Mouse (Mus musculus): ENCODE results near the gene Upk3bl. TPM values are rescaled to one million over a fixed set of nuclear protein-coding genes. Genes with fewer than 3 reads are reported as not detected.

Gene Upk3bl
- total and polyA plus RNA-seq, 3 experiments: not detected

GRCm38 (mm10) chr5:136025712-136026111 lies 28.6 kb upstream of the Upk3bl start:
- H3K27ac ChIP-seq (ENCODE audit: control insufficient read depth, low read depth, low read length): no peak overlapping the region
- no peak for DNase-seq (ENCODE audit: low read depth, low spot score)
- no peaks in the 10 kb centered on the region for H3K9me3 ChIP-seq (replicated peaks; ENCODE audit: insufficient read depth, low read length)
- no peaks in the 10 kb centered on the region for H3K4me1 ChIP-seq (ENCODE audit: control insufficient read depth in 1 of 2, insufficient read depth in 2 of 2, low read length in 2 of 2)
- H3K79me2 ChIP-seq (ENCODE audit: control insufficient read depth, insufficient read depth, low read length, poor library complexity): no peaks in the 10 kb centered on the region
- H3K9ac ChIP-seq (ENCODE audit: control insufficient read depth, low read depth, low read length, poor library complexity, severe bottlenecking): no peak overlapping the region
- no peak overlapping the region for H3K4me3 ChIP-seq (ENCODE audit: control insufficient read depth in 1 of 2, insufficient read depth in 1 of 2, low read depth in 2 of 2, low read length in 2 of 2)
- TF ChIP-seq TCF12 (IDR thresholded peaks at IDR 0.05; ENCODE audit: low read depth, low read length) (no peak), UBTF (IDR thresholded peaks at IDR 0.05; ENCODE audit: borderline replicate concordance, insufficient read depth, low read depth, low read length) (no peak), MYC (IDR thresholded peaks at IDR 0.05; ENCODE audit: low read depth, low read length) (no peak), CTCF (IDR thresholded peaks at IDR 0.05 in 2 of 3, conservative IDR thresholded peaks at IDR 0.05 in 1 of 3; ENCODE audit: control insufficient read depth in 1 of 3, insufficient read depth in 1 of 3, low read depth in 2 of 3, low read length in 3 of 3, poor library complexity in 1 of 3, severe bottlenecking in 1 of 3) (no peak), SIN3A (IDR thresholded peaks at IDR 0.05; ENCODE audit: low read length) (no peak), MXI1 (IDR thresholded peaks at IDR 0.05; ENCODE audit: low read depth, low read length) (no peak), GATA1 (IDR thresholded peaks at IDR 0.05; ENCODE audit: low read depth, low read length) (no peak), ZNF384 (IDR thresholded peaks at IDR 0.05; ENCODE audit: low read depth, low read length) (no peak), ZMIZ1 (IDR thresholded peaks at IDR 0.05; ENCODE audit: low read depth, low read length) (no peak), NELFE (IDR thresholded peaks at IDR 0.05; ENCODE audit: low read depth, low read length) (no peak), RAD21 (IDR thresholded peaks at IDR 0.05; ENCODE audit: low read depth, low read length) (no peak), BHLHE40 (IDR thresholded peaks at IDR 0.05; ENCODE audit: borderline replicate concordance, low read depth, low read length) (no peak), GABPA (IDR thresholded peaks at IDR 0.05; ENCODE audit: low read depth, low read length) (no peak), MAFK (IDR thresholded peaks at IDR 0.05; ENCODE audit: borderline replicate concordance, low read depth, low read length) (no peak), ZC3H11A (IDR thresholded peaks at IDR 0.05; ENCODE audit: low read depth, low read length) (no peak), SMC3 (IDR thresholded peaks at IDR 0.05; ENCODE audit: low read depth, low read length) (no peak), TAL1 (IDR thresholded peaks at IDR 0.05; ENCODE audit: low read length) (no peak), KAT2A (conservative IDR thresholded peaks at IDR 0.05; ENCODE audit: low read depth, low read length) (no peak)
- H3K36me3 ChIP-seq (ENCODE audit: control insufficient read depth in 1 of 2, insufficient read depth in 2 of 2, low read length in 2 of 2): no peaks in the 10 kb centered on the region
- no peaks in the 10 kb centered on the region for H3K27me3 ChIP-seq (ENCODE audit: control insufficient read depth in 1 of 2, insufficient read depth in 2 of 2, low read length in 2 of 2)

DNA sequence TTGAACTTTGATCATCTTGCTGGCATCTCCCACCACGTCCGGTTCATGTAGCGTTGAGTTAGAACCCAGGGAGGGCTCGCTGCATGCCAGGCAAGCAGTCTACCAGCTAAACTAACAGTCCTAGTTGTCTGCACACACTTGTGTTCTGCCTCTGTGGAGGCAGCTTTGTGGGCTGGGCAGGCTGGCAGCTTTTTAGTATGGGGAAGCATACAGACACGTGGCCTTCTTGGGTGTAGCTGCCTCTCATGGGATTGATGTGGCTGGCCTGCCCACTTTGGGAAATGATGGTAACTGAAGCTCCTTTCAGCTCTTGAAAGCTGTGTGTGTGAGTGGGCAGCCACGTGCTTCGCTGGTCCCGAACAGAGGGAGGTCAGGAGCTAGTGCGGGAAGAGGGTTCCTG lies 27.4 kb upstream of the Upk3bl start:
- DNase-seq (ENCODE audit: low read depth, low spot score): no peak
- Histone ChIP-seq H3K27ac (ENCODE audit: control insufficient read depth, low read depth, low read length) (no peak overlapping the region), H3K4me3 (ENCODE audit: control insufficient read depth in 1 of 2, insufficient read depth in 1 of 2, low read depth in 2 of 2, low read length in 2 of 2) (no peak overlapping the region), H3K79me2 (ENCODE audit: control insufficient read depth, insufficient read depth, low read length, poor library complexity) (no peaks in the 10 kb centered on the region), H3K9me3 (replicated peaks; ENCODE audit: insufficient read depth, low read length) (no peaks in the 10 kb centered on the region), H3K27me3 (ENCODE audit: control insufficient read depth in 1 of 2, insufficient read depth in 2 of 2, low read length in 2 of 2) (no peaks in the 10 kb centered on the region), H3K36me3 (ENCODE audit: control insufficient read depth in 1 of 2, insufficient read depth in 2 of 2, low read length in 2 of 2) (no peaks in the 10 kb centered on the region), H3K4me1 (ENCODE audit: control insufficient read depth in 1 of 2, insufficient read depth in 2 of 2, low read length in 2 of 2) (no peaks in the 10 kb centered on the region), H3K9ac (ENCODE audit: control insufficient read depth, low read depth, low read length, poor library complexity, severe bottlenecking) (no peak overlapping the region)
- TF ChIP-seq POLR2AphosphoS2 (IDR thresholded peaks at IDR 0.05; ENCODE audit: low read length) (no peak), CHD2 (IDR thresholded peaks at IDR 0.05; ENCODE audit: low read length) (no peak), SMC3 (IDR thresholded peaks at IDR 0.05; ENCODE audit: low read depth, low read length) (no peak), RAD21 (IDR thresholded peaks at IDR 0.05; ENCODE audit: low read depth, low read length) (no peak), MXI1 (IDR thresholded peaks at IDR 0.05; ENCODE audit: low read depth, low read length) (no peak), ZMIZ1 (IDR thresholded peaks at IDR 0.05; ENCODE audit: low read depth, low read length) (no peak), EP300 (IDR thresholded peaks at IDR 0.05; ENCODE audit: low read depth in 1 of 2, low read length in 2 of 2) (no peak), ETS1 (IDR thresholded peaks at IDR 0.05; ENCODE audit: low read depth, low read length) (no peak), CHD1 (IDR thresholded peaks at IDR 0.05; ENCODE audit: low read depth, low read length) (no peak), JUND (IDR thresholded peaks at IDR 0.05; ENCODE audit: low read depth, low read length) (no peak), ZC3H11A (IDR thresholded peaks at IDR 0.05; ENCODE audit: low read depth, low read length) (no peak), TAL1 (IDR thresholded peaks at IDR 0.05; ENCODE audit: low read length) (no peak), MYB (IDR thresholded peaks at IDR 0.05; ENCODE audit: low read depth, low read length) (no peak), POLR2A (IDR thresholded peaks at IDR 0.05; ENCODE audit: control insufficient read depth in 1 of 2, insufficient read depth in 1 of 2, low read depth in 1 of 2, low read length in 2 of 2, poor library complexity in 1 of 2) (no peak)

Measured in MEL (cell line).